Mouse (Mus musculus) G1E (cell line): ENCODE data around the gene Adcy3.

Experiments
- CTCF ChIP-seq: IDR thresholded peaks from 2 replicates; pipeline ENCODE4 v1.5.1; 2012; ENCODE audit warnings: low read depth, low read length, inconsistent platforms, mixed read lengths
- GATA1 ChIP-seq: IDR thresholded peaks from 2 replicates; pipeline ENCODE4 v1.6.1; 2012; ENCODE audit warnings: borderline replicate concordance, low read length, inconsistent platforms, mixed read lengths
- GATA2 ChIP-seq: IDR thresholded peaks from 2 replicates; pipeline ENCODE4 v1.6.1; 2012; ENCODE audit warnings: low read depth, low read length, inconsistent platforms, borderline replicate concordance
- POLR2AphosphoS5 ChIP-seq: IDR thresholded peaks from 2 replicates; pipeline ENCODE4 v1.6.1; 2012; ENCODE audit warnings: low read depth, low read length, inconsistent platforms; ENCODE audit not compliant: insufficient replicate concordance

- no peak for TF ChIP-seq CTCF
- TF ChIP-seq GATA2, result no peak
- no peak for TF ChIP-seq POLR2AphosphoS5
- TF ChIP-seq GATA1, result no peak
These were observed 40.3 kb downstream of the Adcy3 start for GRCm38 (mm10) chr12:4173108-4173790.
